In genomic region chr13:5952863-5953262, GRCm38 (mm10) we compare ENCODE assay signal across 21 mouse cellular contexts.
A peak's percentile ranks its signal among the peaks of the same experiment; 100 is the strongest.
DNase-seq lines count a peak whose midpoint lies in the region; ATAC-seq and TF ChIP-seq lines count a peak whose summit lies in the region.
"Had no signal": no experiment of that assay in that cellular context is flagged by ENCODE, and none has a peak within 500 bp of the region (broad histone marks: within the 10 kb centered on the region; RNA-seq: fewer than 3 reads in every experiment).

No protein-coding gene starts in this region.

- DNase-seq in forebrain, postnatal 0 days = no peak
- no peak for DNase-seq in forebrain, embryonic 14.5 days (ENCODE audit: low spot score)
- DNase-seq in left cerebral cortex, adult 11 months (ENCODE audit: low spot score) = peak; percentile 6
- DNase-seq in left cerebral cortex, postnatal 36 days (ENCODE audit: low spot score in 2 of 2) = no peak
- DNase-seq in brain, adult 2 months (ENCODE audit: low read depth, low spot score) = peak; percentile 14
- DNase-seq in brain, embryonic 14.5 days (ENCODE audit: low read depth) = peak; percentile 13
- DNase-seq in liver, embryonic 11.5 days (ENCODE audit: low spot score) = no peak
- DNase-seq: adrenal gland, adult 2 months; adrenal gland, postnatal 10 days; adrenal gland, postnatal 25 days; cerebellum, adult 11 months; cerebellum, adult 18-20 months; cerebellum, adult 8-10 months; cerebellum, adult 9-11 months; cerebellum, postnatal 14 days; cerebellum, postnatal 36 days; embryo, embryonic 11 days had no signal

- no peak for TF ChIP-seq CTCF in forebrain, postnatal 0 days (IDR thresholded peaks at IDR 0.05; ENCODE audit: low read depth)
- no peak for TF ChIP-seq CTCF in brain, embryonic 14.5 days (IDR thresholded peaks at IDR 0.05; ENCODE audit: borderline replicate concordance, extremely low read depth, insufficient read depth, insufficient read length)

- H3K4me1 ChIP-seq in forebrain, postnatal 0 days (ENCODE audit: insufficient read depth) = no peaks in the 10 kb centered on the region
- H3K4me1 ChIP-seq in forebrain, embryonic 14.5 days (ENCODE audit: control insufficient read depth, insufficient read depth, low read length) = no peaks in the 10 kb centered on the region
- H3K4me1 ChIP-seq in liver, embryonic 11.5 days (replicated peaks; ENCODE audit: control insufficient read depth, insufficient read depth, low read length) = no peaks in the 10 kb centered on the region
- H3K4me1 ChIP-seq: embryonic facial prominence, embryonic 13.5 days; embryonic facial prominence, embryonic 15.5 days; forebrain, embryonic 13.5 days had no signal

- intact Hi-C loops in left cerebral cortex, postnatal 36 days (cut with DNase I) = no loop called here

- H3K9ac ChIP-seq in forebrain, postnatal 0 days = no peak overlapping the region
- no peak overlapping the region for H3K9ac ChIP-seq in forebrain, embryonic 14.5 days (ENCODE audit: low read length)
- no peak overlapping the region for H3K9ac ChIP-seq in liver, embryonic 11.5 days (ENCODE audit: low read depth, low read length)
- H3K9ac ChIP-seq: embryonic facial prominence, embryonic 13.5 days; embryonic facial prominence, embryonic 15.5 days; forebrain, embryonic 13.5 days had no signal

- peak; percentile 51; the same call in 1 of the 2 replicates for ATAC-seq in forebrain, postnatal 0 days
- no peak for ATAC-seq in forebrain, embryonic 14.5 days
- no peak for ATAC-seq in liver, embryonic 11.5 days (replicated peaks; ENCODE audit: low FRiP score)
- ATAC-seq: forebrain, embryonic 13.5 days had no signal

- no peaks in the 10 kb centered on the region for H3K27me3 ChIP-seq in forebrain, postnatal 0 days (ENCODE audit: insufficient read depth, low read length)
- no peaks in the 10 kb centered on the region for H3K27me3 ChIP-seq in forebrain, embryonic 14.5 days (replicated peaks; ENCODE audit: control insufficient read depth, insufficient read depth, low read length)
- no peaks in the 10 kb centered on the region for H3K27me3 ChIP-seq in liver, embryonic 11.5 days (replicated peaks; ENCODE audit: control insufficient read depth, insufficient read depth, low read length)
- H3K27me3 ChIP-seq: embryonic facial prominence, embryonic 13.5 days; embryonic facial prominence, embryonic 15.5 days; forebrain, embryonic 13.5 days had no signal

- H3K27ac ChIP-seq in forebrain, postnatal 0 days (ENCODE audit: low read depth, low read length) = no peak overlapping the region
- no peak overlapping the region for H3K27ac ChIP-seq in forebrain, embryonic 14.5 days (ENCODE audit: low read depth, low read length)
- no peak overlapping the region for H3K27ac ChIP-seq in liver, embryonic 11.5 days (ENCODE audit: low read depth, low read length)
- H3K27ac ChIP-seq: embryonic facial prominence, embryonic 13.5 days; embryonic facial prominence, embryonic 15.5 days; forebrain, embryonic 13.5 days had no signal

- TF ChIP-seq POLR2A in brain, embryonic 14.5 days (IDR thresholded peaks at IDR 0.05; ENCODE audit: borderline replicate concordance, extremely low read depth, insufficient read depth, insufficient read length, poor library complexity, severe bottlenecking) = no peak

- WGBS in forebrain, postnatal 0 days = 63% methylated on average over 2 of the region's 2 CpGs
- 77% methylated on average over 2 of the region's 2 CpGs for WGBS in forebrain, embryonic 14.5 days
- WGBS in liver, embryonic 11.5 days = 88% methylated on average over 2 of the region's 2 CpGs

- no peak overlapping the region for H3K4me2 ChIP-seq in forebrain, postnatal 0 days (ENCODE audit: low read depth)
- no peak overlapping the region for H3K4me2 ChIP-seq in forebrain, embryonic 14.5 days (ENCODE audit: low read length)
- no peak overlapping the region for H3K4me2 ChIP-seq in liver, embryonic 11.5 days
- H3K4me2 ChIP-seq: embryonic facial prominence, embryonic 13.5 days; embryonic facial prominence, embryonic 15.5 days; forebrain, embryonic 13.5 days had no signal

- H3K36me3 ChIP-seq in forebrain, postnatal 0 days (ENCODE audit: insufficient read depth) = no peaks in the 10 kb centered on the region
- no peaks in the 10 kb centered on the region for H3K36me3 ChIP-seq in forebrain, embryonic 14.5 days (ENCODE audit: control insufficient read depth, insufficient read depth, low read length)
- H3K36me3 ChIP-seq in liver, embryonic 11.5 days (ENCODE audit: control insufficient read depth, insufficient read depth, low read length) = no peaks in the 10 kb centered on the region
- H3K36me3 ChIP-seq: embryonic facial prominence, embryonic 13.5 days; embryonic facial prominence, embryonic 15.5 days had no signal

- H3K4me3 ChIP-seq in forebrain, postnatal 0 days (ENCODE audit: low read depth, low read length) = no peak overlapping the region
- no peak overlapping the region for H3K4me3 ChIP-seq in forebrain, embryonic 14.5 days (ENCODE audit: low read depth, low read length)
- H3K4me3 ChIP-seq in liver, embryonic 11.5 days (ENCODE audit: low read depth, low read length) = no peak overlapping the region
- H3K4me3 ChIP-seq: embryonic facial prominence, embryonic 13.5 days; embryonic facial prominence, embryonic 15.5 days; erythroblast, embryonic 14.5 days; forebrain, embryonic 13.5 days had no signal

- no peaks in the 10 kb centered on the region for H3K9me3 ChIP-seq in forebrain, postnatal 0 days (ENCODE audit: low read length)
- H3K9me3 ChIP-seq in forebrain, embryonic 14.5 days (replicated peaks; ENCODE audit: control insufficient read depth, low read length) = no peaks in the 10 kb centered on the region
- H3K9me3 ChIP-seq in liver, embryonic 11.5 days (ENCODE audit: control insufficient read depth, low read length) = no peaks in the 10 kb centered on the region
- H3K9me3 ChIP-seq: embryonic facial prominence, embryonic 13.5 days; embryonic facial prominence, embryonic 15.5 days; forebrain, embryonic 13.5 days had no signal

Comparison
In these comparisons a context has a peak if more than half of its experiments do, and no peak if none do; other contexts are left out.
1. DNase-seq: peak in left cerebral cortex, adult 11 months (single experiment), brain, adult 2 months (single experiment) and brain, embryonic 14.5 days (single experiment); none in forebrain, postnatal 0 days (single experiment), forebrain, embryonic 14.5 days (single experiment), left cerebral cortex, postnatal 36 days (0 of 2) and liver, embryonic 11.5 days (single experiment).